Mouse (Mus musculus): ENCODE data around the gene Aes. TPM values are rescaled to one million over a fixed set of nuclear protein-coding genes. Genes with fewer than 3 reads are reported as not detected.

The Aes gene
- polyA plus RNA-seq, 1 experiment from 2014 or later = 467 TPM

DNA sequence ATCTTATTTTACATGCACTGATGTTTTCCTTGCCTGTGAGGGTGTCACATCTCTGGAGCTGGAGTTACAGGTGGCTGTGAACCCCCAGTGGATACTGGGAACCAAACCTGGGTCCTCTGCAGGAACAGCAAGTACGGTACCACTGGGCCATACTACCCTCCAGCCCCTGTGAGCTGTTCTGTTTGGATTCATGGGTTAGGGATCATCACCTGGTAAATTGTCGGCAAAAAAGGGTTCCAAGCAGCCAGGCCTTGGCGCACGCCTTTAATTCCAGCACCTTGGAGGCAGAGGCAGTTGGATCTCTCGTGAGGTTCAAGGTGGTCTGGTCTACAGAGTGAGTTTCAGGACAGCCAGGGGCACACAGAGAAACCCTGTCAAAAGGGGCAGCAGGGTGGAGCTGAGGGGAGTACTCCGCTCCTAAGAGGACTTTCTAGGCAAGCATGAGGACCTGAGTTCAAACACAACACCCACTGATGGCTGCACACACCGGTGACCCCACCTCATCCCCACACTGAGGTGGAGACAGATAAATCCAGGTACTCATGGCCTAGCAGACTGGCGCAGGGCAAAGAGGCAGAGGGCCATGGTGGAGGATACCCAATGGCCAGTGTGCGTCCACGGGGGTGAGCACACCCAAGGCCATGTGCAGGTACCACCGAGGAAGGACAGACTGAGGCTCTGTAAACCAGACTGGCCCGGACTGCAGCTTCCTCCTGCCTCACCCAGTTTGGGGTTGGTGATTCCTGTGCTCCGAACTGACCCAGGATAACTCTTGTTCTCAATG is 12.3 kb upstream of the Aes start:
- 90% methylated on average over 13 of the region's 13 CpGs for WGBS
- H3K4me3 ChIP-seq = no peak overlapping the region
- peaks cover 37% of the 10 kb centered on the region for H3K4me1 ChIP-seq
- H3K27ac ChIP-seq = no peak overlapping the region
- no peaks in the 10 kb centered on the region for H3K9me3 ChIP-seq
- peaks cover 7% of the 10 kb centered on the region; the same call in 1 of the 2 replicates for H3K36me3 ChIP-seq
- H3K27me3 ChIP-seq (ENCODE audit: insufficient read depth, poor library complexity, severe bottlenecking) = no peaks in the 10 kb centered on the region
- DNase-seq (ENCODE audit: low spot score) = no peak

DNA sequence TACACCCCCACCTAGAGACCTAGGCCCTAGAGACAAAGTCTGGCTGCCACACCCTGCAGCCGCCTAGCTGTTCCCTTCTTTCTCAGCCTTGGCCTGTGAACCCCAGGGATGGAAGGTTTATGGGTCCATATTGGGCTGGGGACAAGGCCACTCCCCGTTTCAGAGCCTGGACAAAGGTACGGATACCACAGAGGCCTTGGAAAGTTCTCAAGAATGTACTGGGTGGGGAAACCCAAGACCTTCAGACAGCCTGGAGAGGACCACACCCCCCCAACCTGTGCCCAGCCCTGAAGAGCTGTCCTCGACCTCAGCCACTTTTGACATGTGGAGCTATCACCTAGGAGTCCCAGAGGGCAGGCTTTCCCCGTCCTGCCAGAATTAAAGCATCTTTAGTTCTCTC is 10.3 kb upstream of the Aes start:
- 64% methylated on average over 5 of the region's 5 CpGs for WGBS
- Histone ChIP-seq H3K27ac (no peak overlapping the region), H3K9me3 (peaks cover 3% of the 10 kb centered on the region; the same call in 1 of the 2 replicates), H3K4me1 (peaks cover 18% of the 10 kb centered on the region), H3K36me3 (no peaks in the 10 kb centered on the region), H3K27me3 (ENCODE audit: insufficient read depth, poor library complexity, severe bottlenecking) (no peaks in the 10 kb centered on the region), H3K4me3 (no peak overlapping the region)
- DNase-seq (ENCODE audit: low spot score) = no peak

DNA sequence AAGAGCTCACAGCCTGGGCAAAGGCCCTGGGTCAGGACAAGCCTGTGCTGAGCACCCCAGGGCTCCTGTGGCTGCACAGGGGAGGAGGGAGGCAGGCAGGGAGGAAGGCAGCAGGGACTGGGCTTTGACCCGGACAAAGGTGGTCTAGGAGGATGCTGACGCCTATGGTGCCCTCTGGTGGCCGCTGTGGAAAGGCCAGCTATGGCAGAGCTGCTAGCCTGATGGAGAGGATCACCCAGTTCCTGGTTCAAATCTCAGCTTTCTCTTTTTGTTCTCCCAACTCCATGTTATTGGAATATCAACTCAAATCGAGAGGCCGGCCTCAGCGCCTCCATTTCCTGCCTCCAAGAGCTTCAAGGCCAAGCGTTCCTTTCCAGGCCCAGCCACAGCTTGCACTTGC is 9.0 kb upstream of the Aes start:
- Histone ChIP-seq H3K4me3 (no peak overlapping the region), H3K36me3 (no peaks in the 10 kb centered on the region), H3K27ac (no peak overlapping the region), H3K4me1 (peaks cover 13% of the 10 kb centered on the region), H3K27me3 (ENCODE audit: insufficient read depth, poor library complexity, severe bottlenecking) (no peaks in the 10 kb centered on the region), H3K9me3 (peaks cover 3% of the 10 kb centered on the region; the same call in 1 of the 2 replicates)
- WGBS = 8% methylated on average over 7 of the region's 7 CpGs
- DNase-seq (ENCODE audit: low spot score) = peak; percentile 89

DNA sequence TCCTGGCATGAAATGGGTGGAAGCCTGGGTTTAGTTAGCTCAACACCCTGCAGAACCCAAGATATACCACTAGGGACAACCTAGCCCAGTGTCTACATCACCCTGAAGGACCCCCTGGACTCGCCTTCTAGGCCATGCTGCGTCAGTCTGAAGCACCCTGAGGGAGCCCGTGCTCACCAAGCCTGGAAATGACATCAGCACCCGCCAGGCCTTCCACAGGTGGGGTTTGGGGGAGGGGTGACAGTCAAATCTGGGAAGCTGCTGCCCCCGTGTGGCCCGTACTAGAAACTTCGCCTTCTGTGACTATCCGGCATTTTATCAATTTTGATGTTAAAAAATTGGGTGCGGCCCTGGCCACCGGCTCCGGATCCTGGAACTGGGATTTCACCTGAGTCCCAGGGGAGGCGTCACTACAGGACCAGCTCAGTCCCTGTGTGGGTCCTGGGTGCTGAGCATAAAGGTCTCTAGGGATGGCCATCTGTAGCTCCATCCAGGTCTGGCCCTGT is 7.6 kb upstream of the Aes start:
- Histone ChIP-seq H3K4me1 (peaks cover 7% of the 10 kb centered on the region; the same call in 1 of the 2 replicates), H3K36me3 (no peaks in the 10 kb centered on the region), H3K4me3 (no peak overlapping the region), H3K27me3 (ENCODE audit: insufficient read depth, poor library complexity, severe bottlenecking) (no peaks in the 10 kb centered on the region), H3K9me3 (peaks cover 3% of the 10 kb centered on the region; the same call in 1 of the 2 replicates), H3K27ac (0 out of 2 replicates have a peak overlapping the region, but pooled peaks have one; percentile 2)
- 6% methylated on average over 12 of the region's 12 CpGs for WGBS
- DNase-seq (ENCODE audit: low spot score) = peak; percentile 92

GRCm38 (mm10) chr10:81553232-81553631 is 6.1 kb upstream of the Aes start:
- Histone ChIP-seq H3K27me3 (ENCODE audit: insufficient read depth, poor library complexity, severe bottlenecking) (no peaks in the 10 kb centered on the region), H3K36me3 (no peaks in the 10 kb centered on the region), H3K27ac (no peak overlapping the region), H3K4me1 (peaks cover 7% of the 10 kb centered on the region; the same call in 1 of the 2 replicates), H3K4me3 (no peak overlapping the region), H3K9me3 (peaks cover 3% of the 10 kb centered on the region; the same call in 1 of the 2 replicates)
- DNase-seq (ENCODE audit: low spot score) = no peak
- 81% methylated on average over 5 of the region's 5 CpGs for WGBS

DNA sequence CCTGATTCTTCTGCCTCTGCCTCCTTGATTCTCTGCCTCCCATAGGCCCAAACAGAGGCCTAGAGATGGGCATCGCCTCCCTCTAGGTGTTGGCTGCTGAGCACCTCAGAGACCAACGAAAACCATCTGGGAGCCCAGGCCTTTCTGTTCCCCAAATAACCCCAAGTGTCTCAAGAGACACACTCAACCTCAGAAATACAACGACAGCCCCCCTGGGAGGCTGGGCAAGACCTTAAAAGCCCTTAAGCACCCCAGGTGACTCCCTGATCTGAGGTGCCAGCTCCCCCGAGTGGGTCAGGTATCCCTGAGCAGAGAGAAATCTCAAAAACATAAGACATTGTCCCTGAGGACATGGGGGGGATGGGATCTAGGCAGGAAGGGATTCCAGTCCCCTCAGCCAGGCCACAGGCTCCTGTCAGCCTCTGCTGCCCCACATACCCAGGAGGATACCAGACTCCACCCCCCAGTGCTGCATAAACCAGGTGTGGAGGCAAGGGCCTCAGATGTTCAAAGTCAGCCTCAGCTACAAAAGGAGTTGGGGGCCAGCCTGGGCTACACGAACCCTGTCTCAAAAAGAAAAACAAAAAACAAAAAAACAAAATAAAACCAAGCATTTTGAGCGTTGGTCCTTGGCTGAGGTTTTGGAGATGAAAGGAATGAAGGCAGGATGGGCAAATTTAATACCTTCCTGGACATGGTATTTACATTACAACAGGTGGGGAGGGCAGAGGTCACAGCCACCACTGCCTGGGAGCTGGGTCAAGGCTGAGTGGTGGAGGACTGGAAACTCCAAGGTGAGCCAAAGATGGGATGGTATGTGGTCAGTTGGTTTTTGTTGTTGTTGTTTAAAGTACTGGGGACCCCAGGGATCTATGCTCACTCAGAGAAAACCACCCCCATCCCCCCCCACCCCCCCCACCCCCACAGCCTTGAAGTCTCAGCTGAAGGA is 5.2 kb upstream of the Aes start:
- DNase-seq (ENCODE audit: low spot score) = no peak
- no peak overlapping the region for H3K27ac ChIP-seq
- WGBS = 78% methylated on average over 6 of the region's 6 CpGs
- peaks cover 3% of the 10 kb centered on the region; the same call in 1 of the 2 replicates for H3K9me3 ChIP-seq
- peaks cover 10% of the 10 kb centered on the region for H3K4me1 ChIP-seq
- H3K27me3 ChIP-seq (ENCODE audit: insufficient read depth, poor library complexity, severe bottlenecking) = no peaks in the 10 kb centered on the region
- no peaks in the 10 kb centered on the region for H3K36me3 ChIP-seq
- no peak overlapping the region for H3K4me3 ChIP-seq

DNA sequence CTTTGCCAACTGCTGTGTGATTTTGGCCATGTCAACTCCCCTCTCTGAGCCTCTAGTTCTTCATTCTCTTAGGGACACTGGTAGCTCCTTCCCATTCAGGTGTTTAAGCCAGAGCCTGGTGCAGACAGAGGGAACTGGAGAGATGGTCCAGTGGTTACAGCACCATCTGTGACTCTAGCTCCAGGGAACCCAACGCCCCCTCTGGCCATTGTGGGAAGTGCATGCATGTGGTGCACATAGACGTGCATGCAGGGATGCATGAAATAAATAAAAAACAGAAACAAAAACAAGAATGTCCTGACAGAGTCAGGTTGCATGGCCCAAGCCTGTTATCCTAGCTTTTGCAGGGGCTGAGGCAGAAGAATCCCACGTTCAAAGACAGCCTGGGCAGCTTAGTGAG is 3.0 kb upstream of the Aes start:
- Histone ChIP-seq H3K36me3 (peaks cover 6% of the 10 kb centered on the region), H3K4me1 (peaks cover 26% of the 10 kb centered on the region), H3K27ac (no peak overlapping the region), H3K9me3 (peaks cover 3% of the 10 kb centered on the region; the same call in 1 of the 2 replicates), H3K27me3 (ENCODE audit: insufficient read depth, poor library complexity, severe bottlenecking) (no peaks in the 10 kb centered on the region), H3K4me3 (no peak overlapping the region)
- no peak for DNase-seq (ENCODE audit: low spot score)
- 63% methylated on average over 3 of the region's 3 CpGs for WGBS

GRCm38 (mm10) chr10:81557491-81557890 is 1.8 kb upstream of the Aes start:
- Histone ChIP-seq H3K36me3 (peaks cover 17% of the 10 kb centered on the region), H3K27me3 (ENCODE audit: insufficient read depth, poor library complexity, severe bottlenecking) (no peaks in the 10 kb centered on the region), H3K4me3 (no peak overlapping the region), H3K9me3 (peaks cover 3% of the 10 kb centered on the region; the same call in 1 of the 2 replicates), H3K4me1 (peaks cover 28% of the 10 kb centered on the region), H3K27ac (no peak overlapping the region)
- no peak for DNase-seq (ENCODE audit: low spot score)
- 32% methylated on average over 1 of the region's 1 CpGs for WGBS

DNA sequence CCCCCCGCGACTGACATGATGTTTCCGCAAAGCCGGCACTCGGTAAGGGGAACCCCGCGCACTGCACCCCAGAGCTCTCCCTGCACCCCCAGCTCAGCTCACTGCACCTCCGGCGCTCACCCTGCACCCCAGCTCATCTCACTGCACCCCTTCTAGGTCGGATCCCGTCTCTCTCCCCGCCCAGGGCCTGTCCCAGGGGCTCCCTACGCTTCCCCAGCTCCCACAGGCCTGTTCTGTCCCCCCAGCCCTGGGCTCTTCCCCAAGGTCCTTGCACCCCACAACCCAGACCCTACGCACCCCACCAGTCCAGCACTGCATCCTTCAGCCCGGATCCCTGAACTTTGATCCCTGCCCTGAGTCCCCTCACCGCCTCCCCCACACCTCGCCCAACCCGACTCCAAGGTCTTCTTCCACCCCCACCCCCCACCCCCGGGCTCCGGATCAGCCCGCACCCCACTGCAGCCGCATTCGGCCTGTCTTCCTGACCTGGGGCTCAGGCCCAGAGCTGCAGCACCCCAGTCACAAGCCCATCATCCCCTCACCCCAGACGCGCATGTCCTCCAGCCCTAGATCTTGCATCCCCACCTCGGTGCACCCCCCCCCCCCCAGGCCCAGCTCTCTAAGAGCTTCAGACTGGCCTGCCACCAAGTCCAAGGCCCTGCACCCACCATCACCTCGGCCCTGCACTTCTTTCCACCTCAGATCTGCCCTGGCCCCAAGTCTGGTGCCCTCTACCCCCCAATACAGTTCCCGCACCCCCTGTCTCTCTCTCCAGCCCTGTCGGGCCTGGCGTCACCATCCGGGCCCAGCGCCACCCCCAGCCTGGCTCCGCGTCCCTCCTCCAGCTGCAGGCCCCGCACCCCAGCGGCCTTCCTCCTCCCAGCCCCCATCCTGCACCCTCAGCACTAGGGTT is 595 bp downstream of the Aes start:
- WGBS = 2% methylated on average over 31 of the region's 36 CpGs
- peaks cover 6% of the 10 kb centered on the region; the same call in 1 of the 2 replicates for H3K27me3 ChIP-seq (ENCODE audit: insufficient read depth, poor library complexity, severe bottlenecking)
- no peaks in the 10 kb centered on the region for H3K9me3 ChIP-seq
- peaks cover 39% of the 10 kb centered on the region for H3K36me3 ChIP-seq
- H3K4me3 ChIP-seq = peak overlapping the region; percentile 91
- H3K27ac ChIP-seq = peak overlapping the region; percentile 98
- H3K4me1 ChIP-seq = peaks cover 52% of the 10 kb centered on the region
- no peak for DNase-seq (ENCODE audit: low spot score)

DNA sequence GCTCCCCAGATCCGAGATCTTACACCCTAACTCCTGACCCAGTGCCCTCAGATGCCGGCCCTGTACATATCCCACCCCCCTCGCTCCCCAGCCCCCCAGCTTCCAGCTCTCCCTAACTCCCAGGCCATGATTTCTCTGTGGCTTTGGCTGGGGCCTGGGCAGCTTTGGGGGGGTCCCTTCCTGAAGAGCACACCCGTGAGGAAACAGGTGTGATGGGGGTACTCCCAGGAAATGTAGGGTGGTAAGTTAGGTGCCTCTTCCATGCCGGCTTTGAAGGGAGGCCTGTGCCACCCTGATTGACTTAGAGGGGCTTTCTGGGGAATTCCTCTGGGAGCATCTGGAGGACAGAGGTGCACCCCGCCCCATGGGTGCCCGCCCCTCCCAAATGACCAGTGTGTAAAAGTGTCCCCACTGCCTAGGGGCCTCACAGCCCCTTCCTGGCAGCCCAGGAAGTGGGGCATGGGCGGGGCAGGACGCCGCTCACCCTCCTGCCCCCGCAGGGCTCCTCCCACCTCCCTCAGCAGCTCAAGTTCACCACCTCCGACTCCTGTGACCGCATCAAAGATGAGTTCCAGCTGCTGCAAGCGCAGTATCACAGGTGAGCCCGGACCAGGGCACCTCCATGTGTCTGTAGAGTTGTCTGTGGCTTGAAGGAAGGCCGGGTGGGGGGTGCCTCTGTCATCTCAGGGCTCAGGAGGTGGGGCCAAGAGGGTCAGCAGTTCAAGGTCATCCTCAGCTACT is 1.6 kb downstream of the Aes start:
- peak overlapping the region; percentile 98 for H3K27ac ChIP-seq
- peaks cover 49% of the 10 kb centered on the region for H3K36me3 ChIP-seq
- H3K9me3 ChIP-seq = no peaks in the 10 kb centered on the region
- WGBS = 13% methylated on average over 16 of the region's 16 CpGs
- H3K4me3 ChIP-seq = peak overlapping the region; percentile 91
- peaks cover 62% of the 10 kb centered on the region for H3K4me1 ChIP-seq
- DNase-seq (ENCODE audit: low spot score) = no peak
- H3K27me3 ChIP-seq (ENCODE audit: insufficient read depth, poor library complexity, severe bottlenecking) = peaks cover 13% of the 10 kb centered on the region; the same call in 1 of the 2 replicates

DNA sequence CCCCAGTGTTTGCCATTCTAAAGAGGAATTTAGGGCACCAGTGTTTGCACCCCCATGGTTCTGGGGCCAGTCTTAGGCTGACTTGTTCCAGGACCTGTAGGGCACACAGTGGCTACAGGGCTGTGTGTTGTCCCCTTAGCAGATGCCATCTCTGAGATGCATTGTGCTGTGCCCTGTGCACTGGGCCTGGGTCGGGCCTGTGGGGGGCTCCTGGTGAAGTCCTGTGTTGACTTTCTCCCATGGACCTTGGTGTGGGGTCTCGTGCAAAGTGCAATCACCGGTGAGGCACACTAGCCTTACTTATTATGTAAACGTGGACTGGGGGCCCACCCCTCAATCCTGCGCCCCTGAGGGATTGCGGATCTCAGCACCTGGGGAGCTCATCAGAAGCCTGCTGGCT is 3.1 kb downstream of the Aes start:
- Histone ChIP-seq H3K9me3 (no peaks in the 10 kb centered on the region), H3K27me3 (ENCODE audit: insufficient read depth, poor library complexity, severe bottlenecking) (peaks cover 26% of the 10 kb centered on the region), H3K27ac (0 out of 2 replicates have a peak overlapping the region, but pooled peaks have one; percentile 62), H3K36me3 (peaks cover 62% of the 10 kb centered on the region), H3K4me3 (peak overlapping the region; percentile 15; the same call in 1 of the 2 replicates), H3K4me1 (peaks cover 64% of the 10 kb centered on the region)
- DNase-seq (ENCODE audit: low spot score) = no peak
- 82% methylated on average over 6 of the region's 6 CpGs for WGBS
